Mouse (Mus musculus) urinary bladder, postnatal 4 days (tissue): ENCODE measurements around the gene Itpr1.

Experiments used
- DNase-seq, 2 experiments: peaks; one replicate each; pipeline ENCODE4 v3.0.0; 2021 to 2022; ENCODE audit warnings: low spot score in 2 of 2

The Itpr1 gene

GRCm38 (mm10) chr6:108213481-108214293, 791 bp downstream of the Itpr1 start:
- no peak for DNase-seq

GRCm38 (mm10) chr6:108214294-108214925, 1.5 kb downstream of the Itpr1 start:
- DNase-seq, result no peak

DNA sequence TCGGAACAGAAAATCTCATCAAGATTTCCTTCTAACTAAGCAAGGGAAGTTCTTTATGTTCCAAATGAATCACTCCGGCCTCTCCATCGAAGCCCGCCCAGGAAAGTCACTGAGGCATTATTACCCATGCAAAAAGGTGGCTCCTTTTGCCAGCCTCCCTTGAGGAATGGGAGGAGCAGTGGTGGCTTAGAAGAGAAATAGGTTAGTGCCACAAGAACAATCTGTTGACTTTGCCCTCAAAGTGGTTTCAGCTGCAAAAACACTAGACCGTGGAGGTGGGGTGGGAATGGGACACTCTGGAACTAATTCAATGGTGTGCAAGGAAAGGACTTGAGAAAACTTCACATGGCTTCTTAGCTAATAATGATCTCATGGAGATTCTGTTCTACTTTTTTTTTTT, 3.2 kb downstream of the Itpr1 start:
- no peak for DNase-seq

GRCm38 (mm10) chr6:108216832-108217231, 3.9 kb downstream of the Itpr1 start:
- DNase-seq, result no peak

- DNase-seq, result no peak
Measured at GRCm38 (mm10) chr6:108217987-108218386, 5.1 kb downstream of the Itpr1 start.

GRCm38 (mm10) chr6:108222435-108222834, 9.5 kb downstream of the Itpr1 start:
- DNase-seq, result no peak

DNA sequence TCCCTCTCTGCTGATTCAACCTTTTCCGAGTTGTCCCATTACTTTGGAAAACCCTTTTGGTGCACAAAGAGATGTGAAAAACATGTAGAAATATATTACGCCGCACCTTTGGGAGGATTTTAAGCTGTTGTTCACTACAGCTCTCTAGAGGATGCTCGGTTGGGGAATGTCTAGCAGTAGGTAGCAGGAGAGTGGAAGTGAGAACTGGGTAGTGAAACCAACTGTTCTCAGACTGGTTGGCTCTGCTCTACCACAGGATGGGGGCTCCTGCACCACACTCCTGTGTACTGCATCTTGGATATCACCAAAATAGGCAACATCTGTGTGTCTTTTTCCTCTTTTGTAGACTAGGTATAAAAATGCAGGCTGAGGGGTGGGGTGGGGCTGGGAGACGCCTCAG, 10.0 kb downstream of the Itpr1 start:
- DNase-seq, result no peak

DNA sequence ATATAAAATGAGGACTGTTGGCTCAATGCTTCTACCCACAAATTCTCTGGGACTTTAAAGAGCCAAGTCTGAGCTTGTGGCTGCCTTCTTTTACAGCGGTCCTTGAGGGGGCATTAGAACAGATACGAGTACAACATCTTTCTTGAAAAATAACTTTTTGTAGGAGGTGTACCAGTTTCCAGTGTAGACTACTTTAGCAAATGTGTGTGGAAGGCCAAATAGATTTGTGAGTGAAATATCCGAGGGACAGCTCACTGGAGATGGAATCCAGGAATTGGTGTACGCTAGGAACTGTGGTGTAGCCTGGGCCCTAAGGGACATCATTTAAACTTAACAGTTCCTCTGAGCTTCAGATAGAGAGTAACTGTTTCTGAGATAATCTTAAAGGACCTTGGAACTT, 11.5 kb downstream of the Itpr1 start:
- no peak for DNase-seq

GRCm38 (mm10) chr6:108225027-108225426, 12.1 kb downstream of the Itpr1 start:
- DNase-seq, result no peak

DNA sequence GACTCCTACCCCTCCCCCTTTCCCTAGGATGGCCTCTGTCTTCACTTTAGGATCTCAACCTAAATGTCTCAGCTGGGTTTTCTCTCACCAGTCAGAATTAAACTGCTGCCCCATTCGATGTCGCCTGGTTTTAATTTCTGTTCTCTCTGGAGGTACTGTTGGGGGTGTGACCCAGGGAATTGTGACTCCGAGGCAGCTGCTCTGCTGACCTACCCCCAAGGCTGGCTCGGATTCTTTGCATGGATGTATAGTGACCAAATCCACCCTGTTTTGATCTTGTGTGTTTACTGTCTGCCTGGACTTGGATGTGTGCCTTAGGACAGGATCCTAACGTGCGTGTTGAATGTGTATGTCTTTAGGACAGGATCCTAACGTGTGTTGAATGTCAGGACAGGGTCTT, 13.3 kb downstream of the Itpr1 start:
- no peak for DNase-seq

- no peak for DNase-seq
Measured at GRCm38 (mm10) chr6:108227461-108227860, 14.6 kb downstream of the Itpr1 start.

- no peak for DNase-seq
Measured at GRCm38 (mm10) chr6:108228048-108228447, 15.2 kb downstream of the Itpr1 start.

- DNase-seq, result no peak
Measured at GRCm38 (mm10) chr6:108228601-108229000, 15.7 kb downstream of the Itpr1 start.

GRCm38 (mm10) chr6:108230608-108231007, 17.7 kb downstream of the Itpr1 start:
- DNase-seq, result no peak

DNA sequence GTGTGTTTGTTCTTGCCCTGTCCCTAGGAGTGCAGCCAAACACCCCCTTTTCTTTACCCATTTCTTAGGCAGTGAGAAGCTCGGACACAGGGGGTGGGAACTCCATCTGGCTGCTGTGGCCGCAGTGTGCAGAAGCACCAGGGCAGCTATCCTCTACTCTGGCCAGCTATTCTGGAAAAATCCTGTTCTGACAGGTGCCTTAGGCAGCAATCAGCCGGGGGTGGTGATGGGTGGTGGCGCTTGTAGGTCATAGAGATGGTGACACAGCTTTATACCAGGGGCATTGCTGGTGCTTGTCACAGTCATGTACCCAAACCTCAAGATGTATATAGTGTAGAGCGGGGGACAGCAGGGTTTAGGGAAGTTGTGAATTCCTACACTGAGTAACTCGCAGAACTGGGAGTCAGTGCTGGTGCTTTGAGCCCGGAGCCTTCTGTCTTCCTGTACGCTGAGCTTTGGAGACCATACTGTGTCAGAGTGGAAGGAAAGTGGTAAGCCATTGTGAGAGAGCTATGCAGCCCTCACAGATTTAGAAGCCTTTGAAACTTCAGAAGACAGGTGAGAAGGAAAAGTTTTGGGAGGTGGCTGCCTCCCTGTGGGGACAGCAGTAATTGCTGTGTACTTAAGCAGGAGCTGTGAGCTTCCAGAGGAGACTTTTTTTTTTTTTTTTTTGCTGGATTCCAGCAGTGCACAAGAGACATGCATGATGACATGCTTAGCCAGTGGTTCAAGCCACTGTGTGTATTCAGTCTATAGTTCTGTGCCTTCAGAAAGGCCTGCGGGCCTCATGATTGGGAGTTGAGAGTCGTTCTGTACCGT, 19.2 kb downstream of the Itpr1 start:
- DNase-seq, result no peak

DNA sequence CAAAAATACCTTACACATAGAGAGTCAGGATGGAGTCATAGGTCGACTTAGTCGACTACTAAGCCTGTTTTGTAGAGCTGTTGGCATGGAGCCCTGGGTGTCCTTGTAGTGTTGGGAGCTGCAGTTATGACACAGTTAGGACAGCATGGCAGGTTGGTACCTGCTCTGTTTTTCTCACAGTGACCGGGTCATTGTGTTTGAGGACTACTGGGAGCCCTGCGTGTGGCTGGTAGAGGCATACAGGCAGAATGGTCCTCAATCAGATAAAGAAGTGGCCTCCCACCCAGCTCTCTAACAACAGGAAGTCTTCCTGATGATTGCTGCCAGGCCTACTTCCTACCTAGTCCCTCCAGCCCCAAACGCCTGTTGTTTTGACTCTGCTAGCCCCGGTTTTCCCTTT, 20.2 kb downstream of the Itpr1 start:
- no peak for DNase-seq

DNA sequence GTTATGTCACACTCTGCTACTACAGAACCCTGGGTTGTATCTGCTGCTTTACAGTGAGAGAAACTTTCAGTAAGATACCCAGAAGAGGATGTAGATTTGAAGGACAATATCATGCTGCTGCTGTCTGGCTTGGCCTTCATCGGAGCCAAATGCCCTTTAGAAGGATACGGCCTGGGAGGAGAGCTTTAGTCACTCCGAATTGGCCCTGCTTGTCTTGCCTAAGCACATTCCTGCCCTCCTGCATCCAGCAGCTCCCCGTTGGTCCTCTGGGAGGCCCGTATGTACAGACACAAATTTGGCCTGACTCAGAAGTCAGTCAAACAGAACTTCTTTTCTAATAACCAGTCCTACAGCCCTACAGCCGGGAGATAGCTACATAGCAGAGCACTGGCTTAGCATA, 21.6 kb downstream of the Itpr1 start:
- no peak for DNase-seq

DNA sequence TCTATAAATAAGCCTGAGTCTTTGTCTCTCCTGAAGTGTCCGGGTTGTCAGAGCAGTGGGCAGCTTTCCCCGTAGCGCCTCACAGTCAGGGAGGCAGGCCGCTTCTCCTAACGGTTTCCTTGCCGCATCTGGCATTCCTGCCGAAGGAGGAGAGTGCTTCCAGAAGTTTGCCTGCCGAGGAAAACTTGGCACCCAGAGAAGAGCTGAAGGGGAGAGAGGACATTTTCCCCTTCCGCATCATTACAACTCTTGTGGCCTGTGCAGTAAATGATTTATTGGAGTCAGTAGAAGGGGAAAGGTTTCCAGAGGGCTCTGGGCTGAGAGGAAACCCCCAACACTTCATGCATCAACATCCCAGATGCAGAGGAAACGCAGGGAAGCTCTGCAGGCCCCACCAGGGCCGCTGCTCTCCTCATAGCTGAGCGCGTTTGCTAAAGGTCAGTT, 22.8 kb downstream of the Itpr1 start:
- no peak for DNase-seq

- no peak for DNase-seq
Measured at GRCm38 (mm10) chr6:108236411-108236921, 23.6 kb downstream of the Itpr1 start.

GRCm38 (mm10) chr6:108236996-108237395, 24.1 kb downstream of the Itpr1 start:
- no peak for DNase-seq

DNA sequence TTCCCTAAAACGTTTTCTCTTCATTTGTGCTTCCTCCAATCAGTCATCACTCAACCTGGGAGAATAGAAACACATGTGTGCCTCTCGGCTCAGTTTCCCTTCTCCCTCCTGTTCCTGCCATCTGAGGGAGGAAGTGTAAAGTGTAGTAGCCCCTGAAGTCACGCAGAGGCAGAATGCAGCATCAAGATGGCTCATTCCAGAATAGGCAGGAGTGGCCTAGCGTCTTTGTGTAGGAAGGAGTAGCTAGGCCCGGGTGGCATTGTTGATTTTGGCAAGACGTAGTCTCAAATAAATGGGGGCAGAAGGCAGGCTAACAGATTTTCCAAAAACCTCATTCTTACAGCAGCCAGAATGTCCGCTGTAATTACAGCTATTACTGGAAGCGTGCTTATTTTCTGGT, 24.7 kb downstream of the Itpr1 start:
- DNase-seq, result no peak

- DNase-seq, result no peak
Measured at GRCm38 (mm10) chr6:108238011-108238410, 25.1 kb downstream of the Itpr1 start.
